Mouse (Mus musculus) adrenal gland, adult 8-10 months (tissue): ENCODE measurements around the gene Mybpc2. TPM values are rescaled to one million over a fixed set of nuclear protein-coding genes. Genes with fewer than 3 reads are reported as not detected.

Source experiments
- DNase-seq: peaks from one replicate; pipeline ENCODE4 v3.0.0; 2022
- microRNA-seq, 2 experiments: library from miRNA; unstranded; fragments of <30 nt; microRNA quantifications; one replicate each; pipeline ENCODE4 v1.2.0; 2022
- total RNA-seq, 4 experiments: library from RNA; stranded (reverse); gene quantifications; 2 replicates each; pipeline ENCODE4 v1.2.4; 2022

Gene Mybpc2
- total RNA-seq, 4 experiments from 2014 or later = 0.07 to 0.08 TPM; not detected in 2

DNA sequence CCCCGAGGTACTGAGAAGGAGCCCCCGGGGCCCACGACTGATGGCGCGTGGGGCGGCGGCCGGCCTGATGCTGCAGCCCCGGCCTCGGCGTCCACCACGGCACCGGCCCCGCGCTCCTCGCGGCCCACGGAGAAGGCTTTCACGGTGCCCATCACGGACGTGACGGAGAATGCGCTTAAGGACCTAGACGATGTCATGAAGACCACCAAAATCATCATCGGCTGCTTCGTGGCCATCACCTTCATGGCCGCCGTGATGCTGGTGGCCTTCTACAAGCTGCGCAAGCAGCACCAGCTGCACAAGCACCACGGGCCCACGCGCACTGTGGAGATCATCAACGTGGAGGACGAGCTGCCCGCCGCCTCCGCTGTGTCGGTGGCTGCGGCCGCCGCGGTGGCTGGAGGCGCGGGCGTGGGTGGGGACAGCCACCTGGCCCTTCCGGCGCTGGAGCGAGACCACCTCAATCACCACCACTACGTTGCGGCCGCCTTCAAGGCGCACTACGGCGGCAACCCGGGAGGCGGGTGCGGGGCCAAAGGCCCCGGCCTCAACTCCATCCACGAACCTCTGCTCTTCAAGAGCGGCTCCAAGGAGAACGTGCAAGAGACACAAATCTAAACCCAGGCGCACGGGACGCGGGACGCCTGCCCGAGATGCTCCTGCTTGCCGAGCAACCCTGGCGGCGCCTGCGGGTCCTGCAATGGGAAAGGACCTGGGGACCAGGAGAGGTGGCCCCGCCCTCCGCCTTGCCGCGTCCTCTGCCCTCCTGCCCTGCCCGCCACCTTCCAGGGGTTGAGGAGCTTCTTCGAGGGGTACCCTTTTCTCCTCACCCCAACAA is 62.0 kb downstream of the Mybpc2 start:
- no peak for DNase-seq

DNA sequence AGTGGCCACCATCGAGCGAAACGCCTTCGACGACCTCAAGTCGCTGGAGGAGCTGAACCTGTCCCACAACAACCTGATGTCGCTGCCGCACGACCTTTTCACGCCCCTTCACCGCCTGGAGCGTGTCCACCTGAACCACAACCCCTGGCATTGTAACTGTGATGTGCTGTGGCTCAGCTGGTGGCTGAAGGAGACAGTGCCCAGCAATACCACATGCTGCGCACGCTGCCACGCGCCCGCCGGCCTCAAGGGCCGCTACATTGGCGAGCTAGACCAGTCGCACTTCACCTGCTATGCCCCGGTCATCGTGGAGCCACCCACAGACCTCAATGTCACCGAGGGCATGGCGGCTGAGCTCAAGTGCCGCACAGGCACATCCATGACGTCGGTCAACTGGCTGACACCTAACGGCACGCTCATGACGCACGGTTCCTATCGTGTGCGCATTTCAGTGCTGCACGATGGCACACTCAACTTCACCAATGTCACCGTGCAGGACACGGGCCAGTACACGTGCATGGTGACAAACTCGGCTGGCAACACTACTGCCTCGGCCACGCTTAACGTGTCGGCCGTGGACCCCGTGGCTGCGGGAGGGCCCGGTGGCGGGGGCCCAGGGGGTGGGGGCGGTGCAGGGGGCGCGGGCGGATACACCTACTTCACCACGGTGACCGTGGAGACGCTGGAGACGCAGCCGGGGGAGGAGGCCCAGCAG is 62.8 kb downstream of the Mybpc2 start:
- no peak for DNase-seq

DNA sequence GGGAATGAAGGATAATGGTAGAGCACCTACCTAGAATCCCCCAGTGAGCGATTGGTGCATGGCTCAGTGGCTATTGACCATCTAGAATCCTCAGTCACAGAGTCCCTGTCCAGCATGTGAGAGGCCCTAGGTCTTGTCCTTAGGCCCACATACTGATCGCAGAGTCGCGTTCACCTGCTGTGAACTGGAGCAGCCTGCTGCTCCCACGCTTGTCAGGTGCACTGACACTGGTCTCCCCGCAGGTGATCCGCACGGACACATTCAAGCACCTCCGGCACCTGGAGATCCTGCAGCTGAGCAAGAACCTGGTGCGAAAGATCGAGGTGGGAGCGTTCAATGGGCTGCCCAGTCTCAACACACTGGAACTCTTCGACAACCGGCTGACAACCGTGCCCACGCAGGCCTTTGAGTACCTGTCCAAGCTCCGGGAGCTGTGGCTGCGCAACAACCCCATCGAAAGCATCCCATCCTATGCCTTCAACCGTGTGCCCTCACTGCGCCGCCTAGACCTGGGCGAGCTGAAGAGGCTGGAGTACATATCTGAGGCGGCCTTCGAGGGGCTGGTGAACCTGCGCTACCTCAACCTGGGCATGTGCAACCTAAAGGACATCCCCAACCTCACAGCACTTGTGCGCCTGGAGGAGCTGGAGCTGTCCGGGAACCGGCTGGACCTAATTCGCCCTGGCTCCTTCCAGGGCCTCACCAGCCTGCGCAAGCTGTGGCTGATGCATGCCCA is 63.5 kb downstream of the Mybpc2 start:
- no peak for DNase-seq

DNA sequence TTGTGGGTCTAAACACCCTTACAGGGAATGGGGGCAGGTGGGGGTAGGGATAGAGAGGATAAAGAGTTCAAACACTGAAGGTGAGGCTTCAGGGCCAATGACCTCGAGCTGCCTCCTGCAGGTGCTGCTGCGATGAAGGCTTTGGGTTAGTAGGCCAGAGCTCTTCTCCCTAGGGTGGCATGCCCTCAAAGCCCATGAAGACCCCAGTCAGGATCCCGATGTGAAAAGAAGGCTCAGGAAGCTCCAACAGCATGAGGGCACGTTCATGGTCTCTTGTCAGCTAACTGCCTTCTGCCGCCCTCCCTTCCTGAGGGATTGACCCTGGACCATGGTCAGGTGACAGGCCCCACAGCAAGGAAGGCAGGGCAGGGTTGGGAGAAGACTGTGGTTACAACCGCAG is 64.4 kb downstream of the Mybpc2 start:
- no peak for DNase-seq

DNA sequence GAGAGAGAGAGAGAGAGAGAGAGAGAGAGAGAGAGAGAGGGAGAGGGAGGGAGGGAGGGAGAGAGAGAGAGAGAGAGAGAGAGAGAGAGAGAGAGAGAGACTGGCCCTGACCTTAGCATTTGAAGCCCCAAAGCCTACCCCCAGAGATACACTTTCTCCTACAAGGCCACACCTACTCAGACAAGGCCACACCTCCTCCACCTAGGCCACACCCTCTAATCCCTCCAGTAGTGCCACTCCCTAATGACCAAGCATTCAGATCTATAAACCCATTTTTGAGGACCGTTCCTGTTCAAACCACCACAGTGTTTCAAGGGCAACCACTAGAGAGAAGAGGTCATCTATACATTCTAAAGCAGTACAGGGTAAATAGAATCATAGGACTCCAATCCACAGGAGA is 68.2 kb downstream of the Mybpc2 start:
- no peak for DNase-seq

DNA sequence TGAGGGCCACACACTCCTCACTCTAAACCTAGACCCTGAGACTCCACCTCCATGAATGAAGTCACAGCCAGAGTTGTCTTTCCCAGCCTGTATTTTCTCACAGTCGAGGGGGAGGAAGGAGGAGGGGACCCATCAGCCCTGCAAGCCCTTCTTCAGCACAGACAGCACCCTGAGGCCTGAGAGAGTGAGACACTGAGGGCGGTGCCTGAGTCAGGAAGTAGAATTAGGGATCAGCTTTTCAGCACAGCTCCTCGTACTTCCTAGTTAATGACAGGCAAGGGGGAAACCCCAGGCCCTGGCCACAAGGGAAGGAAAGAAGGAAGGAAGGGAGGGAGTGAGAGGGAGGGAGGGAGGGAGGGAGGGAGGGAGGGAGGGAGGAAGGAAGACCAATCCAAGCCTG is 71.2 kb downstream of the Mybpc2 start:
- no peak for DNase-seq

Small RNA genes within 50 kb of the gene (microRNA-seq; reads per million reads assigned to microRNA genes)
- 1.9 to 2.2 reads per million in 2 experiments for gene Mir7052
- gene Mir7053 = 0 to 0.18 reads per million in 2 experiments

Other genes starting within 250 kb of the Mybpc2 start
- 1 to 10 TPM; 4.1 to 6.0 (median 5.1) TPM for gene Clec11a, start 217.8 kb downstream of the Mybpc2 start, total RNA-seq
- 10 to 100 TPM in 3 of 4 experiments, 1 to 10 TPM in 1; 9.3 to 17.6 (median 14.3) TPM for gene Shank1, start 214.4 kb downstream of the Mybpc2 start, total RNA-seq
- 10 to 100 TPM in 1 of 4 experiments, 1 to 10 TPM in 3; 4.9 to 11.1 (median 7.6) TPM for gene Syt3, start 140.6 kb downstream of the Mybpc2 start, total RNA-seq
- gene 1700008O03Rik, start 138.8 kb downstream of the Mybpc2 start, total RNA-seq = 1 to 10 TPM in 3 of 4 experiments, under 1 TPM in 1; 0.73 to 2.2 (median 1.4) TPM
- gene Lrrc4b, start 95.6 kb downstream of the Mybpc2 start, total RNA-seq = 10 to 100 TPM in 2 of 4 experiments, 1 to 10 TPM in 2; 6.4 to 15.4 (median 9.8) TPM
- gene Aspdh, start 59.3 kb downstream of the Mybpc2 start, total RNA-seq = 1 to 10 TPM in 3 of 4 experiments, under 1 TPM in 1; 0.73 to 2.0 (median 1.4) TPM
- gene Josd2, start 56.7 kb downstream of the Mybpc2 start, total RNA-seq = 10 to 100 TPM; 43.7 to 56.5 (median 46.9) TPM
- 100 to 1,000 TPM in 3 of 4 experiments, 10 to 100 TPM in 1; 99.0 to 119 (median 110) TPM for gene Emc10, start 28.1 kb downstream of the Mybpc2 start, total RNA-seq
- gene Fam71e1, start 28.1 kb downstream of the Mybpc2 start, total RNA-seq = 10 to 100 TPM in 3 of 4 experiments, 1 to 10 TPM in 1; 10.0 to 15.5 (median 13.0) TPM
- under 1 TPM; 0.32 to 0.77 (median 0.43) TPM for gene Spib, start 7.4 kb upstream of the Mybpc2 start, total RNA-seq
- gene Pold1, start 24.2 kb upstream of the Mybpc2 start, total RNA-seq = 10 to 100 TPM; 10.9 to 18.6 (median 15.9) TPM
- gene Nr1h2, start 29.3 kb upstream of the Mybpc2 start, total RNA-seq = 100 to 1,000 TPM in 3 of 4 experiments, 10 to 100 TPM in 1; 94.3 to 153 (median 129) TPM
- gene Napsa, start 47.7 kb upstream of the Mybpc2 start, total RNA-seq = 1 to 10 TPM in 3 of 4 experiments, under 1 TPM in 1; 1.00 to 2.0 (median 1.5) TPM
- gene Kcnc3, start 66.0 kb upstream of the Mybpc2 start, total RNA-seq = 10 to 100 TPM in 1 of 4 experiments, 1 to 10 TPM in 3; 4.7 to 11.1 (median 7.8) TPM
- gene Myh14, start 146.2 kb upstream of the Mybpc2 start, total RNA-seq = 10 to 100 TPM in 1 of 4 experiments, 1 to 10 TPM in 3; 7.3 to 16.5 (median 8.4) TPM
- not detected for gene Izumo2, start 184.1 kb upstream of the Mybpc2 start, total RNA-seq
- 10 to 100 TPM; 46.5 to 73.4 (median 54.8) TPM for gene Vrk3, start 223.8 kb upstream of the Mybpc2 start, total RNA-seq
- 1 to 10 TPM in 1 of 4 experiments, under 1 TPM in 3; 0.35 to 1.1 (median 0.41) TPM for gene Zfp473, start 226.4 kb upstream of the Mybpc2 start, total RNA-seq